Mouse (Mus musculus): Measurements from ENCODE around the gene Inpp5b.
A peak's percentile ranks its signal among the peaks of the same experiment; 100 is the strongest.

Inpp5b gene

GRCm38 (mm10) chr4:124811347-124811975 lies 69.8 kb downstream of the Inpp5b start:
- DNase-seq (ENCODE audit: low read depth, low spot score) = peak; percentile 90

- peak; percentile 73 for DNase-seq (ENCODE audit: low read depth, low spot score)
These were observed 74.3 kb downstream of the Inpp5b start for GRCm38 (mm10) chr4:124815901-124816300.

- peak; percentile 80 for DNase-seq (ENCODE audit: low read depth, low spot score)
These were observed 76.2 kb downstream of the Inpp5b start for GRCm38 (mm10) chr4:124817803-124818202.

GRCm38 (mm10) chr4:124818832-124819231 lies 77.2 kb downstream of the Inpp5b start:
- DNase-seq (ENCODE audit: low read depth, low spot score) = no peak

- DNase-seq (ENCODE audit: low read depth, low spot score) = no peak
These were observed 83.3 kb downstream of the Inpp5b start for GRCm38 (mm10) chr4:124824967-124825366.

- DNase-seq (ENCODE audit: low read depth, low spot score) = no peak
These were observed 83.8 kb downstream of the Inpp5b start for GRCm38 (mm10) chr4:124825371-124825965.

GRCm38 (mm10) chr4:124829671-124830070 lies 88.0 kb downstream of the Inpp5b start:
- no peak for DNase-seq (ENCODE audit: low read depth, low spot score)

- DNase-seq (ENCODE audit: low read depth, low spot score) = no peak
These were observed 91.1 kb downstream of the Inpp5b start for GRCm38 (mm10) chr4:124832796-124833195.

- DNase-seq (ENCODE audit: low read depth, low spot score) = no peak
These were observed 96.5 kb downstream of the Inpp5b start for GRCm38 (mm10) chr4:124838035-124838700.

- DNase-seq (ENCODE audit: low read depth, low spot score) = no peak
These were observed 99.3 kb downstream of the Inpp5b start for GRCm38 (mm10) chr4:124840998-124841397.

- DNase-seq (ENCODE audit: low read depth, low spot score) = peak; percentile 53
These were observed 101.8 kb downstream of the Inpp5b start for GRCm38 (mm10) chr4:124843493-124843892.

- DNase-seq (ENCODE audit: low read depth, low spot score) = peak; percentile 89
These were observed 105.9 kb downstream of the Inpp5b start for GRCm38 (mm10) chr4:124847573-124847972.

- peak; percentile 90 for DNase-seq (ENCODE audit: low read depth, low spot score)
These were observed 108.1 kb downstream of the Inpp5b start for GRCm38 (mm10) chr4:124849631-124850260.

- DNase-seq (ENCODE audit: low read depth, low spot score) = peak; percentile 98
These were observed 108.7 kb downstream of the Inpp5b start, which contains the start of gene Yrdc for GRCm38 (mm10) chr4:124850261-124850913. Gene Yrdc (plus strand): TSS chr4:124850679.

Data from brain, adult 2 months (tissue).